Mouse (Mus musculus) gonadal fat pad, adult 2 months (tissue): ENCODE results near the gene Slc4a8. TPM values are rescaled to one million over a fixed set of nuclear protein-coding genes. Genes with fewer than 3 reads are reported as not detected.

Experiments used
- DNase-seq: peaks from one replicate; pipeline ENCODE4 v3.0.0-alpha.2; 2012; ENCODE audit warnings: low read depth
- polyA plus RNA-seq: library from polyadenylated mRNA; depleted of rRNA; stranded (reverse); fragments of >200 nt; gene quantifications from 2 replicates; pipeline ENCODE4 v1.2.3, GENCODE M21; 2012; rRNA removed

Slc4a8 gene
- polyA plus RNA-seq: 11.7 and 14.2 TPM in 2 replicates

DNA sequence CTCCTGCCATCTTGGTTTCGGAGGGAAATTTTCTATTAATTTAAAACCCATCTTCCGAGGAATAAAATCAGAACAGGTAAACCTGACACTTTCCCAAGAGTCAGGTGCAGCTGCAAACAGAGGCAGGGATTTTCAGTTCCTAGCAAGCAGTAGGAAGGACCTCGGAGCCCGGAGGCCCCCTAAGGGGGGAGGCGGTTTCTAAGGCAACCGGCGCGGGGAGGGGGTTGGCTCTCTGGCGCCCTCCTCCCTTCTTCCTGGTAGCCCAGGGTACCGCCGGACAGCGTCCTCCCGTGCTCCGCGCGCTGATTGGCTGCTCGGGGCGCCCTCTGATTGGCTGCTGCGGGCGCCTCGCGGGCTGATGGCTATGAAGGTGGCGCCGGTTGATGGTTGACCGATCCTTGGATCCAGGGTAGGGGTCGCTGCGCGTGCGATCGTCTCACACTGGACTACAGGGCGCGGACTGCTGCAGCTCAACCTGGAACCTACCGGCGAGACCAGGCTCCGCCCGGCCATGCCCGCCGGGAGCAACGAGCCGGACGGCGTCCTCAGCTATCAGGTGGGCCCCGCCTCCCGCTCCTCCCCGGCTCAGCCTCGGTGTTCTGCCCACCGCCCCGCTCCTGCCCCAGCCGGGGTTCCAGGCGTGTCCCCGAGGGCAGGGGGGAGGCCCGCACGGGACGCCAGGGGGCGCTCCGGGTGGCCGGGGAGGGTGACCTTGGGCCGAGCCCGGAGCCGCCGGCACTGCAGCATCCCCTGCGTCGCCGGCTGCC is at the start of gene Slc4a8:
TSS of gene Slc4a8 (plus strand) at position 329 of the 767 bp plus-strand sequence.
- no peak for DNase-seq

DNA sequence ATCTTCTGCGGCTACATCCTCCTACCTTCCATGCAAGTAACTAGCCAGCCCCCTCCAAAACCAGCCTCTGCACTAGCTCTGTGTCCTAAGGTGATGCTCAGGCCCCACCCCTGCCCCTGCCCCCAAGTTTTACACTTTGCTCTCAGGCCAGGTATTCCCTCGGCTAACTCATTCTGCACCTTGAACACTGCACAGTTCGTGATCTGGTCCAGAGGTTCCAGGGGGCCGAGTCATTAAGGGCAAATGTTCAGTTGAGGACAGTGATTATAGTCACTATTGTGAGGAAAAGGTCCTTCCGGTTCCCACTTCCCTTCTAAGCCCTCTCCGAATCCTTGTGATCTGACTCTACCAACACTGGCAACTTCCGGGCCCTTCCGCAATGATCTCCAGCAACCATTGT is 47.1 kb upstream of the Slc4a8 start:
- DNase-seq: no peak

DNA sequence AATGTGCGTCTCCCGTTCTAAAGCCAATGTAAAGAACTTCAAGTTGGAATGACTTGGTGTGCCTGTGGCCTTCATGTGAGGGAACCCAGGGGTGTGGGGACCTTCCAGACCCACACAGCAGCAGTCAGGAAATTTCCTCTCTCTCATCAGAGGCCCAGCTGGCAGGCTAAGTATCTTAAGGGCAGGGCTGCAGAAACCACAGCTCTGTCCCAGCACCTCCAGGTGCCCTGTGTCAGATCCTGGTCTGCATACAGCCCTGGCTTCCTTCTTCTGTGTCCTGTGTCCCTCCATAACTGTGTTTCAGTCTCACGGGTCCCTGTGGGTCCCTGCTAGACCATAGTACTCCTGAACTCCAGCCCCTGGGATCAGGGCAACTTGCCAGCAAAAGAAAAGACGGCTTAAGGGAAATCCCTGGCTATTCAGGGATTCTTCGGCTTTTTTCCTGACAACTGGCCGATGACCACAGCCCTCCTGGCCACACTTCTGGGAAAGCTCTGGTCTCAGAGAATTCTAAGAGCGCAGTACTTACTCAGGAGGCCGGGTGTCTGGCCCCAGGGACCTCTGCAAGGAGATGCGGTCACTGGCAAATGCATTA is 46.1 kb upstream of the Slc4a8 start:
- no peak for DNase-seq

DNA sequence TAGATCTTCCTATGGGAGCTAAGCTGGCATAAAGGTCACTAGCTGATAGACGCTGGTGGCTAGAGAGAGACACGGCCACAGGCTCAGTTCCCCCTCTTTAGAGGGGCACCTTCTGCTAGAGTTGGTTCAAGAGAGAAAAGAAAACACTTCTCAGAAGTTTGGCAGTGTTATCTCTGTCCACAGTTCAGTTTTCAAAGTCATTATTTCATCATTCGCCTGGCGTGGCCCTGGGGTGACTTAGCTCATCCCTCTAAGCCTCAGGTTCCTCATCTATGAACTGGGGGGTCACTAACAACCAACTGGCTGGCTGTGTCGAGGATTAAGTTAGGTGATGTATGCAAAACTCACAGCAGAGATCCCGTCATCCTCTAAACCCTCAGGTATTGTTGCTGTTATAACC is 43.6 kb upstream of the Slc4a8 start:
- no peak for DNase-seq

DNA sequence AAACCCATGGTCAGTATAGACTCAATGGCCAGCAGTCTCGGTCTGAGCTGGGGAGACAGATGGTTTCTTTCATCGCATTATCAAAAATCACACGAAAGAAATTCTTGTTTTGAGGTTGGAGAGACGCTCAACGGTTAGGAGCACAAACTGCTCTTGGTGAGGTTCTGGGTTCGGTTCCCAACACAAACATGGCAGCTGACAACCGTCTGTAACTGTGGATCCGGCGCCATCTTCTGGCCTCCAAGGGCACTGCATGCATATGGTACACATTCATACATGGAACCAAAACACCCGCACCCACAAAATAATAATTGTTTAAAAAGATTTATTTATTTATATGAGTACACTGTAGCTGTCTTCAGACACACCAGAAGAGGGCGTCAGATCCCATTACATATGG is 43.0 kb upstream of the Slc4a8 start:
- DNase-seq: no peak

DNA sequence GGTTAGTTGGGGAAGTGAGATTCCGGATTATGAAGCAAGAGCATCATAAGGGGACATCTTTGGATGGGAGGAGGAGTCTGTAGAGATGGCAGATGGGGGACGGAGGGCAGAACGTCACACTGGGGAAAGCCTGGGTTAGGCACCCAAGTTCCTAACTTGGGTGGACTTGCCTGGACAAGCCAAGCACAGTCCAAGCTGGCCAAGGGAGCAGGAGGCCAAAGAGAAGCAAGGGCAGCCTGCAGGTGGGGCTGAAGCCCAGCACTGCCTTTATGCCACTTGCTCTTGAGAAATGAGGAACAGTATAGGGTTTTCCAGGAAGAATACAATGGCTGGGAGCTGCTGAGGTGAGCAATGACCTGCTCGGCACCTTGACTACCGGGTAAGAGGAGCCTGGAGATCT is 42.3 kb upstream of the Slc4a8 start:
- DNase-seq: no peak

DNA sequence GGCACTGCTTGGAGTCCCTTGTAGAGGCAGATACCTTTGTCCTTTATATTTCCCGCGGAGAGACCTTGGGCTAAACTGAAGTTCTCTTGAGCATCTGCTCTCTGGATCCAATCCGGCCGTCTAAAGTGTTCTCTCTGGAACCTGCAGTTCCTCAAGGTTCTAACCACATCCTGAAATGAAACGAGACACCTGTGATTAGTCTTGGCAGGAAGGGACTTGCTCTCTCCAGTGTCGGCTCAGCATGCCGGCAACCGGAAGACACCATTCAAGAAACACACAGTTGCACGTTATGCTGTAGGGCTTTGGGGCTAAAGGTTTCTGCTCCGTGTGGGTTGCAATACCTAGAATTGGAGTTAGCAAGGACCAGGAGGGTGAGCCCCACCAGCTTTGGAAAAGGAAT is 41.5 kb upstream of the Slc4a8 start:
- no peak for DNase-seq

DNA sequence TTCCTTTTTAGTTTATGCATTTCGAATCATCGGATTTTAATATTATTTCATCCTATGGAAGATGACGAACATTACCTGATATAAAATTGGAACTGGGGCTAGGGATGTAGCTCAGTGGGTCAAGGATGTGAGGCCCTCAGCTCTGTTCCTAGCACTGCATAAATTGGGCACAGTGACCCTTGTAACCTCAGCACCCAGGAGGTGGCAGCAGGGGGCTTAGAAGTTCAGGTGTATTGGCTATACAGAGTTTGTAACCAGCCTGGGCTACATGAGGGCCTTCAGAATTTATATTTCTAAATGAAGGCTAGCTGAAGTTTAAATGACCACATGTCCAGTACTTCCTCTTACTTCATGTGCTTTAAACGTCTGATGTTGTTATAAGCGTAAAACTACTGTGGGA is 40.1 kb upstream of the Slc4a8 start:
- no peak for DNase-seq

DNA sequence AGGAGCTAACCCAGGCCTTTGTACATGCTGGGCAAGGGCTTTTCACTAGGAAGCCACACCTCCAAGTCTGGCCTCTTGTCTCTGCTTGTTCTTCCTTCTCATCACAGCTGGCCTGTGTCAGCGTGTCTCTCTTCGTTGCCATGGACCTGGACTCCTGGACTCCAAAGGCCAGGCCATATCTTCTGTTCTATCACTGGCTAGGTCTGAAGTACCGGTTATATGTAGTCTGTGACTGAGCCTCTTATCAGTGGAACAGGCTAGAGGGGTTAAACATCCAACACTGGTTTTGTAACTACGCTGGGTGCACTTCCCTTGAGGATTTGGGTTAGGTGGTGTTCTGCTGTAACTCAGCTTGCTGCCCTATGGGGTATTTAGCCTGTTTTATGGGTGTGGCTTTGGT is 39.5 kb upstream of the Slc4a8 start:
- DNase-seq: no peak

DNA sequence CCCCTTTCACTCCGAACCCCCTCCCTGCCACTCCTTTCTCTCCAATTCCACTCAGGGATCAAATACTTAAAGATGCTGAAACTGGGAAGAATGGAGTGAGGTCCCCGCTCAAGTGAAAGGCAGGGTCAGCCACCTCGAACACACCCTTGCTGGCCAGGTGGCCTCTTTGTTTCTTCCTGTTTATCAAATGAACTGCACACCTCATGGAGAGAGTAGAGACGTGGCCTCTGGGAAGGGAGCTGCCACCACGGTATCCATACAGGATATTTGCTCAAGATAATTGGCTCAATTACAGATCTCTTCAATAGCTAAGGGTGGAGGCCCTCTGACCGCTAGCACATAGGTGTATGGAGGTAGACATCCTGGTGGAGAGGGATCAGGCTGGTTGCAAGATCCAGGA is 39.0 kb upstream of the Slc4a8 start:
- DNase-seq: no peak

DNA sequence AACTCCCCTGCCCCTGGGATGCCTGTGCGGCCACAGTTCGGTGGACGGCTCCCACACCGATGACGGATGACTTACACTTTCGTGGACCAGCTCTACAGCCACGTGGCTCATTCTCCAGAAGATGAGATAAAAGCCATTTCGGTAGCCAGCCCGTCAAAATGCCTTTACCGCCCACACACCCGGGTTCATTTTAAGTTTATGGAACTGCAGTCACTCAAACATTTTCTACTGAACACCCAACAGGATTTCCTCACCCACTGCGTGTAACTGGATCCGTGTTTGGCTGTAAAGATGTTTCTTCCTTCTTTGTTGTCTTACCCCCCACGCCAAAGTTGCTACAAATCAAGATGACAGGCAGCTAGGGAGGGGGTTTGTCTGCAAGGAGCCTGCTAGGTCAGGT is 38.0 kb upstream of the Slc4a8 start:
- peak; percentile 27 for DNase-seq

DNA sequence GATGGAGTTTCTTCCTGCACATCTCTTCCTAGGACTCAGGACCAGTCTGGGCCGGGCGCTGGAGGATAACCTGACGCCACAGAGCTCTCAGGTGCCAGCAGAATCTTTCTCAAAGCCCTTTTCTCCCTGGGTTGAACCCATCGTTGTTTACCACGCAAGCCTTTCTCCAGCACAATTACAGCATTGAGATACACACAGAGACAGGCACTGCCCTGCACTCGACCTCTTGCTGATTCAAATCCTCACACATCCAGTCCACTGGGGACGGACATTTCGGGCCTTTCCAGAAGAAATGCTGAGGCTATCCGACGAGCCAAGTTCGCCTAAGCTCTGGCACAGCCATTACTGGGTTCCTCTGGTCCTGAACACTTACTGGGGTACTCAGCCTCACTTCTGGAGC is 34.8 kb upstream of the Slc4a8 start:
- no peak for DNase-seq

DNA sequence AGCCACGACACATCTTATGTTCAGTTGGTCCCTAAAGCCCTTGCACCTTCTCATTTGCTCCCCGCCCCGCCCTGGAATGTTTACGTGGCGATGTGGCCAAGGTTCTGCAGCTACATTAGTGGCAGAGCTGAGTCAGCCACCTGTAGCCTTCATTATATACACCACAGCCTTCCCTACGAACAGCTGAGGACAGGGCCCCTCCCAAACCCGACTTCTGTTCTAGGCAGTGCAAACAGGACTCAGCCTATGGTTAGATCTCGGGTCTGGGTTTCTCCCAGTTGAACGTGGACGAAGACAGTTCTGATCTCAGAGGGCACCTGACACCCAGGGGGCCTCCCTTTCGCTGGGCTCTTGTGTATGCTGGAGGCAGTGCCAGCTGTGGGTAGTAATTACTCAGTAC is 33.7 kb upstream of the Slc4a8 start:
- no peak for DNase-seq

DNA sequence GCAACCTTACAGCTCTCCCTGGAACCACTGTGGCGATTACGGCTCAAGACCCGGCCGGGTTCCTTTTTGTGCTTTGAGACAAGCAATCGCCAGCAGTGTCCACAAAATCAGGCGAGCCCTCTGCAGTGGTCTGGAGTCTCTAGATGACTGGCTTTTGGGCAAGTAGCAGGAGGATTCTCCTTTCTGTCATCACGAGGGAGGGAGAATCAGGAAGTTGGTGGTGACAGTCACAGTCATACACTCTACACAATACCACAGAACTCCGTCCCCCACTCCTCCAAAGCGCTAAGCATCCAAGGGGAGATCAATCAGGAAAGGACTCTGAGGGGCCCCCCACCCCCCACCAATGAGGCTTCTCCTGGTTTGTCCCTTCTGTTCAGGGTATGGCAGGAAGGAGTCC is 33.0 kb upstream of the Slc4a8 start:
- no peak for DNase-seq

DNA sequence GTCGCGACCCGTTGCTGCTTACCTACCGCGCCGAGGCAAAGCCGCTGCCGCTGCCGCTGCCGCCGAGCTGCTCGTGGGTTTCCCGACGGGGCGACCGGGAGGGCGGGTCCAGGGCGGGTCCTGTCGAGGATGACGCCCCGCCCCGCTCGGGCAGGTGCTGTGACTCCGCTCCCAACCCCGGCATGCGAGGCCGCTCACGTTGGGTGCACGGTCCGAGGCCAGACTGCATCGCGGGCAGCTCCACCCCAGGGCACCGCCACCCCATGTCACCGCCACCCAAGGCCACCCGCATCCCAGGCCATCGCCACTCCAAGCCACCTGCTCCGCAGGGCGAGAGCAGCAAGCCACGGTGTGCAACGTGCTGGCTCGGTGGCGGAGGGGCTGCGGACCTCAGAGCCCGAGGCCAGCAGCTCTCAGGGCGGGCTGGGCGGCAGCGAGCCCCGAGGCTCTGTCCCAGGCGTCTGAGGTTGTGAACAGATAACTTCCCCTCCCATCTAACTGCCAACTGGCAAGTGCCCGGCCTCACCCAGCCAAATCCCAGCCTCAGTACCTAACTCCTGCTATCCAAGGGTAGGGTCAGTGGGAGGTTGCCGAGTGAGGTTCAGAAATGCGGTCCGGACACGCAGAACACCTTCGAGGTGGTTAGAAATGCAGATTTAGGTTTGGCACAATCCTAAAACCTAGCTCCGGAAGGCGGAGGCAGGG is 32.1 kb upstream of the Slc4a8 start, which contains the start of gene Galnt6:
TSS of gene Galnt6 (minus strand) at position 96 of the 705 bp plus-strand sequence.
- no peak for DNase-seq

DNA sequence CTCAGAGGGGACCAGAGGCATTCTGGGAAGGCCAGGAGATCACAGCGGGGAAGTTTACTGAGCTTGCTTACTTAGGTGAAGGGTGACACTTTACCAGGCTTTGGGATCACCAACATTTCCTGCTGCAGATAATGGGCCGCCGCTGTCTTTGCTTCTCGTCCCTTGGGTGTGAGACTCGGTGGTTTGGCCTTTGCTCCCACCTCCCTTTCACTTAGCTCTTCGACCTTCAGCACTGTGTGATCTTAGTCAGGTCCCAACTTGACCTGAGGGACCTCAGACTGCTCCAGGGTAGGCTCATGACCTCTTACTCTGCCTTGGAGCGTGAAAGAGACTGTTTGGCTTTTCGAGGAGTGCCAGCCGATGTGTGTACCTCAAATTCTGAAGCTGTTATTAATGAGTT is 30.5 kb upstream of the Slc4a8 start:
- DNase-seq: no peak

DNA sequence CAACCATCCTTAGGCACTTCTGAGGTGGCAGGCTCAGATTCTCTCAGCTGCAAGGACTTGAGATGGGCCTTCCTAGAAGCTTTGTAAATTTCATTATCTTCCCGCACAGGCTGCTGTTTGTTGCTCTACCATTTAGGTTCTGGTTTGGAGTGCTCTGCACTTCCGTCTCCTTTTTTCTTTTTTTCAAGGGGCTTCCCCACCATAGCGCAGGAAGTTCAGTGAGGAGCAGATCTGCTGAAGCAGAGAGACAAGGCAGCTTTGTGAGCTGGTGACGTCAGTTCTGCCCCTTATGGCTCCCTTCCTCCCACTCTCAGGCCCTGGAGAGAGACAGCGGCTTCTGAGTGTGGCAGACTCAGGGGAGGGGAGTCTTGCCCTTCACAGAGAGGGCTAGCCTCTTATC is 29.0 kb upstream of the Slc4a8 start:
- no peak for DNase-seq

DNA sequence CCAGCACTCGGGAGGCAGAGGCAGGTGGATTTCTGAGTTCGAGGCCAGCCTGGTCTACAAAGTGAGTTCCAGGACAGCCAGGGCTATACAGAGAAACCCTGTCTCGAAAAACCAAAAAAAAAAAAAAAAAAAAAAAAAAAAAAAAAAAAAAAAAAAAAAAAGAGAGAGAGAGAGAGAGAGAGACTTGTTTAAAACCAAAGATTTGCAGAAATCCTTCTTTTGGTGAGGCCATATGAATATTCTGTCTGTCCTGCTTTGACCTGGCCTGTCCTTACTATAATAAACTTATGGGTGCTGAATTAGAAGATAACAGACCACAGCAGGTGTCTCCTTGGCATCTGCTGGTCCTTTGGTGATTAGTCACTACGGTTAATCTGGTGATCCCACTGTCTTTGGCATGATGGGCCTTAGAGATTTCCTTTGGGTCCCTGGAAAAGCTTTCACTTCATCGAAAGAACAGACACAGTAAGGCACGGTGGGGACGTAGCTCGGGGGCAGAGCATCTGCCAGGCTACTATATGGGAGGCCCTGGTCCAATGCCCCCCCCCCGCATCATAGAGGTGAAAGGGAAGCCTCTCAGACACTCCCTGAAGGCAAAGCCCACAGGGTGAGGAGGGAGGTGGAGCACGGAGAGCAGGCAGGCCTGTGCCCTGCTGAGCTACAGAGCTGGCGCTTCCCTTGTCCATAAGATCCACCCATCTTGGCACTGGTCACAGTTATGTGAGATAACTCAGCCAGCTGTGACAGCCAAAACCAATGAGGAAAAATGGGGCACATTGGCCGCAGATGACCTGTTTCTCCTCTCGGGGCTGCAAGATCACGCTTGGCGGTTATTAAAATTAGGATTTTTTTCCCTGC is 26.2 kb upstream of the Slc4a8 start:
- no peak for DNase-seq

DNA sequence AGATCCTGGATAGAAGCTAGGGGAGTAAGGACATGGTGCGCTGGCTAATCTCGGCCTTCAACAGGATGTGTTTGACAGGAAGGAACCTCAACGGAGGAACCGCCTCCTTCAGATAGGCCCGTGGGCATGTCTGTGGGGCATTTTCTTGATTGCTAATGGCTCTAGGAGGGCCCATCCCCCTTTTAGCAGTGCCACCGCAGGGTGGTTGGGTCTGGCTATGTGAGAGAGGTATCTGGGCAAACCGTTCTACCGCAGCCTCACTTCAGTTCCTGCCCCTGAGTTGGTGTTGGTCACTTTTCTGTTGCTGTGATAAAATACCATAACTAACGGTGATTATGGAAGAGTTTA is 25.6 kb upstream of the Slc4a8 start:
- DNase-seq: no peak

DNA sequence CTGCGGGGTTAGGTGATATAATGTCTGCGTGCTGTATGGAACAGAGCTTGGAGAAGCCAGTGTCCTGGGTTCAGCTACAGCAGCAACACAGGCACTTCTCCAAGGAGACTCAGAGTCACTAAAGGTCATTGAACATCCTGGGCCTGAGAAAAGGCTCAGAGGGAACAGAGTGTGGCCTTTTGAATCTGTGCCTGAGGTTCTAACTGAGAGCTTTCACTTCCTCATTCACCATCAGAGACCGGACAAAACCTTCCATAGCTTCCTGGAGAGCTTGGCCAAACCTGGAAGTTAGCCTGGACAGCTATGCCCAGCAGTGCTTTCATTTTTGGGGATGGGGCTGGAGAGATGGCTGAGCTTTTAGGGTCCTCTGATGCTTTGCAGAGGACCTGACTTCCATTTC is 23.9 kb upstream of the Slc4a8 start:
- no peak for DNase-seq

DNA sequence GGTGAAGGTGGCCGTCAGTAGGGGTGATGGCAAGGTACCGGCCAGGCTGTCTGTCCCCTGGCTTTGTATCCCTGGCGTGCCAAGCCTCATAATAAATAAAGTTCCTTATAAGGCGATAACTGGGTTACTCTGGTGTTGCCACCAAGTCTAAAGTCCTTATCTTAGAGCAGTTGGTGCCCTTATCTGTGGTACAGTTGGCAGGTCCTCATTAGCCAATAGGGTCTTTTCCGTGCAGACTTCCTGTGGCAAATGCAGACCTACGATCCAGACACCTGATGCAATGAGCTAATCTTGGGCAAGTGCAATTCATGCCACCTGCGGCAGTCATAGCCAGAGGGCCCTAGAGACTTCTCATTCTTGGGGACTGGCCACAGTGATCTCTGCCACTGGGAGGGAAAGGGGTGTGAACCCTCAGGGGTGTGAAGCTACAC is 23.2 kb upstream of the Slc4a8 start:
- DNase-seq: no peak

DNA sequence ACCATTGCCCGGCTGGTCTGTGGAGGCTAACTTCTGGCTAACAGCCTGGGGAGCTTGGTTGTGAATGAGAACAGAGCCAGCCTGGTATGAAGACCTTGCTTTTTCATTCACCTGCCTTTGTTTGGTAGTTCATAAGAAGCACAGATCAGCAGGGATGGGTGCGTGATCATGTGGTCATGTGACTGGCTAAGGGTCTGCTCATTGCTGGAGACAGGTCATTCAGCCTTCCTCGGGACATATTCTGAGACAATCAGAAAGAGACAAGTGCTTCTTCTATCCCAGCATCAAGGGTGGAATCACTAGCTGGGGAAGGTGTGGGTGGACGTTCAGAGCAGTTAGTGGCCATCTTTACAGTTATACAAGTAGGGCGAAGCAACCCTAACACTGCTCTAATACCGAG is 22.1 kb upstream of the Slc4a8 start:
- DNase-seq: no peak
